Mouse (Mus musculus): ENCODE data around the gene Kalrn.

The Kalrn gene

GRCm38 (mm10) chr16:34072136-34072535, 501.2 kb downstream of the Kalrn start:
- no peak for DNase-seq (ENCODE audit: low spot score)

- DNase-seq (ENCODE audit: low spot score): no peak
Observed at GRCm38 (mm10) chr16:34071223-34071825, 502.0 kb downstream of the Kalrn start.

- DNase-seq (ENCODE audit: low spot score): no peak
Observed at GRCm38 (mm10) chr16:34069481-34069880, 503.9 kb downstream of the Kalrn start.

GRCm38 (mm10) chr16:34066922-34067321, 506.4 kb downstream of the Kalrn start:
- no peak for DNase-seq (ENCODE audit: low spot score)

- no peak for DNase-seq (ENCODE audit: low spot score)
Observed at GRCm38 (mm10) chr16:34066376-34066775, 507.0 kb downstream of the Kalrn start.

- DNase-seq (ENCODE audit: low spot score): no peak
Observed at GRCm38 (mm10) chr16:34063313-34063712, 510.0 kb downstream of the Kalrn start.

- DNase-seq (ENCODE audit: low spot score): no peak
Observed at GRCm38 (mm10) chr16:34061661-34062060, 511.7 kb downstream of the Kalrn start.

- no peak for DNase-seq (ENCODE audit: low spot score)
Observed at GRCm38 (mm10) chr16:34058611-34059010, 514.7 kb downstream of the Kalrn start.

- no peak for DNase-seq (ENCODE audit: low spot score)
Observed at GRCm38 (mm10) chr16:34057464-34057863, 515.9 kb downstream of the Kalrn start.

GRCm38 (mm10) chr16:34056418-34057111, 516.8 kb downstream of the Kalrn start:
- DNase-seq (ENCODE audit: low spot score): no peak

- DNase-seq (ENCODE audit: low spot score): no peak
Observed at GRCm38 (mm10) chr16:34050090-34050489, 523.2 kb downstream of the Kalrn start.

- DNase-seq (ENCODE audit: low spot score): no peak
Observed at GRCm38 (mm10) chr16:34049361-34049760, 524.0 kb downstream of the Kalrn start.

- DNase-seq (ENCODE audit: low spot score): no peak
Observed at GRCm38 (mm10) chr16:34048232-34048631, 525.1 kb downstream of the Kalrn start.

GRCm38 (mm10) chr16:34047543-34047942, 525.8 kb downstream of the Kalrn start:
- DNase-seq (ENCODE audit: low spot score): no peak

- no peak for DNase-seq (ENCODE audit: low spot score)
Observed at GRCm38 (mm10) chr16:34047006-34047360, 526.3 kb downstream of the Kalrn start.

- no peak for DNase-seq (ENCODE audit: low spot score)
Observed at GRCm38 (mm10) chr16:34046268-34047005, 526.9 kb downstream of the Kalrn start.

GRCm38 (mm10) chr16:34044539-34044938, 528.8 kb downstream of the Kalrn start:
- no peak for DNase-seq (ENCODE audit: low spot score)

GRCm38 (mm10) chr16:34043048-34043795, 530.1 kb downstream of the Kalrn start:
- no peak for DNase-seq (ENCODE audit: low spot score)

- DNase-seq (ENCODE audit: low spot score): no peak
Observed at GRCm38 (mm10) chr16:34042586-34042985, 530.7 kb downstream of the Kalrn start.

GRCm38 (mm10) chr16:34040276-34040675, 533.1 kb downstream of the Kalrn start:
- DNase-seq (ENCODE audit: low spot score): no peak

GRCm38 (mm10) chr16:34039736-34040135, 533.6 kb downstream of the Kalrn start:
- DNase-seq (ENCODE audit: low spot score): no peak

- no peak for DNase-seq (ENCODE audit: low spot score)
Observed at GRCm38 (mm10) chr16:34036327-34037047, 536.8 kb downstream of the Kalrn start.

All from retina, embryonic 14.5 days (tissue).